Mouse (Mus musculus) heart, postnatal 36 days (tissue): ENCODE data around the gene Csmd2. TPM values are rescaled to one million over a fixed set of nuclear protein-coding genes. Genes with fewer than 3 reads are reported as not detected.

Experiments
- DNase-seq, 2 experiments: peaks; one replicate each; pipeline ENCODE4 v3.0.0; 2021 to 2022
- intact Hi-C: fragments of 180-260 bp; cut with DNase I; formaldehyde crosslinking; loops from one replicate; pipeline ENCODE4 v1.15.1; 2025
- total RNA-seq, 2 experiments: library from RNA; stranded (reverse); gene quantifications; 2 replicates each; pipeline ENCODE4 v1.2.3; 2021

Gene Csmd2
- total RNA-seq, 2 experiments from 2014 or later: 0.08 TPM; not detected in 1

DNA sequence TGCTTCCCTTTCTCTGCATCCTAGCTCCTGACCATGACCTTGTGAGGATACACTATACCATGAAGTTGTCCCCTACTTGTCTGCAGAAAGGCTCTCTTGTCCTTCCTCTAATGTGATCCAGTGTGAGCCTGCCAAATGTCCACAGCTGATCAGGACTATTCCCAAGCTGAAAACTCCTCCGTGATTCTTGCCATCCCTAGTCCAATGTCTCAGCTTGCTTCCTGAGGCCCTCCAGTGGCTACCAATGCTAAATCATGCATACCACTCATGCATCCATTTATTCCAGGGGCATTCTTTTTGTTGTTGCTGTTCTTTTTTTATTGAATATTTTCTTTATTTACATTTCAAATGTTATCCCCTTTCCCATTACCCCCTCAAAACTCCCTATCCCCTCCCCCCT, 251.5 kb downstream of the Csmd2 start:
- no peak for DNase-seq
- intact Hi-C loops: no loop called here

- intact Hi-C loops: no loop called here
- DNase-seq: no peak
These were observed 253.6 kb downstream of the Csmd2 start for GRCm38 (mm10) chr4:128241075-128241853.

DNA sequence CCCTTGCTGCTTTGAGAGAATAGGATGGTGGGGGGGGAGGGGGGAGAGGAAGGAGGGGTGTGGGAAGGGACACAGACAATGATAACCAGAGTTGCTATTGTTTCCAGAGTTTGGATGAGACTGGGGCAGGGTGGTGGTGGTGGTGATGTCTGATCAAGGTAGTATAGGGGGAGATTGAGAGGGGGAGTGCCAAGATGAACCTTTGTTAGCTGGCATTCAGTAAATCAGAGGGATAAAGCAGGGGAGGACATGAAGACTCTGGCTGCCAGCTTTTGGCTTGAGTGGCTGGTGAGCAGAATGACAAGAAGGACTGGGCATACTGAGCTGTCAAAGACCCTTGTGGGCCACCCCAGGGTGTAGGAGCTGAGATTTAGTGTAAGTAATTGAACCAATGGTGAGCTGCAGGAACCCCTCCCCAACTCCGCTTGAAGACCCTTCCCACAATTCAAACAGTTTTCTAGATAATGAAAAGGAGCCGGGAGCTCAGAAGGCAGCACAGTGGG, 254.2 kb downstream of the Csmd2 start:
- no peak for DNase-seq
- intact Hi-C loops: no loop called here

DNA sequence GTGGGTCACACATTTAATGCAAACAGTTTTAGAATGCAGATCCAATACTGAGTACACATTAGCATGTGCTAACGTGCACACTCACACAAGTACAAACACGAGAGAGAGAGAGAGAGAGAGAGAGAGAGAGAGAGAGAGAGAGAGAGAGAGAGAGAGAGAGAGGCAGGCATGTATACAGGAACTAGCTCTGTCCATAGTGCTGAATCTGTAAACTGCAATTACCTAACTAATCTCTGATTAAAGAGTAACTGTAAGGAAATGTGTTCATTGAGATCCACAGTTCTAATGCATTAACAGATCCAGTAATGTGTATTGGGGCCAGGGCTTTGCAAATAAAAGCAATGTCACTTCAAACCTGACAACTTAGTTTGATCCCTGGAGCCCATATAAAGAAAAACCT, 257.5 kb downstream of the Csmd2 start:
- intact Hi-C loops: no loop called here
- DNase-seq: no peak

- peak; percentile 8 to 28 for DNase-seq
- intact Hi-C loops: no loop called here
These were observed 261.0 kb downstream of the Csmd2 start for GRCm38 (mm10) chr4:128248676-128249075.

DNA sequence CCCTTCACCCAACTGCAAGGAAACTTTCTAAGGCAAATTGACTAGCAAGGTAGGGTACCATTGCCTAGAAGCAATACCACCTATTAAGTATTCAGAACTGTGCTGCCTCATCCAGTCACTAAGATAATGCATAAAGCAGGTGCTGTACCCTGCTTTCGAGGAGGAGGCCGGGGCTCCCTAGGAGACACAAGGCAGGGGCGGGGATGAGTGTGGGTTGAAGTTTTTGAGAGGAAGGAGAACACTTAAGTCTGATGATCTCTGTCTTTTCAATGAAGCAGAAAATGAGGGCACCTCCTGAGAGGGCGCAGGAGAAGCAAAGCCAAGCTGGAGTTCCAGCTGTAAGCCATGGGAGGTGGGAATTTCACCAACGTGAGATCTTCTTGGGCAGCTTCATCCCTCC, 271.6 kb downstream of the Csmd2 start:
- intact Hi-C loops: no loop called here
- no peak for DNase-seq

- intact Hi-C loops: no loop called here
- no peak for DNase-seq
These were observed 273.4 kb downstream of the Csmd2 start, which contains the start of gene Hmgb4 for GRCm38 (mm10) chr4:128260907-128261560. Hmgb4 (minus strand) TSS chr4:128260957.

DNA sequence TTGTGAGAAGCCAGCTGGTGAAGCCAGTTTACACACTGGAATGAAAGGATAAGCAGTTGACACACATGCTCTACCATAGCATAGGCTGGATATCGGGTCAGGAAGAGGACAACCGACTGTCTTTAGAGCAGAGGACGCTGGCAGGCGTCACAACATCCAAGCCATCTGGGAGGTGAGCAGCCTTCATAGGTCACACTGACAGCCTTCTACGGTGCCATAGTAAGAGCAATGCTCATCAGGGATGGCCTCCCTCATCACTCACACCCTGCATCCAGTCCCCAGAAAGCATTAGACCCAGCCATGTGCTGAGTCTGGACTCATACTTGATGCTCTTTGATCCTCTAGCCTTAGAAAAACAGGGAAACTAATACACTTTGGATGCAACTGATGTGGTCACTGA, 276.8 kb downstream of the Csmd2 start:
- no peak for DNase-seq

GRCm38 (mm10) chr4:128265341-128265740, 277.7 kb downstream of the Csmd2 start:
- no peak for DNase-seq
- intact Hi-C loops: no loop called here

More for the DNA sequence above, 276.8 kb downstream of the Csmd2 start:
- intact Hi-C loops: no loop called here

DNA sequence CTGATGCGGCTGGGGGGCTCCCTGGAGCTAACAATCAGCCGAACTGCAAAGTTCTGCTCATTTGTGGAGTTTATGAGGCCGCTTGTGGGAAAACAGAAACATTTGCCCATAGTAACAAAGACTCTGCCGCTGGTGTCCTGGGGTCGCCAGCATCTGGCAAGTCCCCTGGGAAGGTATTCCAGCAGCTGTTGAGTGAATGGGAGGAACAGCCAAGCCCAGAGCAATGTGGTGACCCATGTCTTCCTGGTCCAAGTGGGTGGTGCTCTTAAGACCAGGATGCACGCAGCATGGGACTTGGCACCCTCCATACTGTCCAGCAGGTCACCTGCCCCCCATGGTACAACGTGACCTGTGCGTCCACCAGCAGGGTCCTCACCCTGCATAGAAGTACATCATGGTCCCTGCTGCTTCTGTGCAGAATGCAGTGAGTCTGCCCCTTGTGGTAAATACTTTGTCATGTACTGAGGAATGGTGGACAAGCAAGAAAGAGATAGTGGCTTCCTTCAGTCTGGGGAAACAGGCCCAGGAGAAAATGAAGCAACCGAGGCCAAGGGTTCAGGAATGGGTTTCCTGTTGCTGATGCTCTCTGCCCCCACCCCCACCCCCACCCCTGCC, 281.7 kb downstream of the Csmd2 start:
- intact Hi-C loops: no loop called here
- DNase-seq: peak in 1 of 2 experiments; percentile 17

DNA sequence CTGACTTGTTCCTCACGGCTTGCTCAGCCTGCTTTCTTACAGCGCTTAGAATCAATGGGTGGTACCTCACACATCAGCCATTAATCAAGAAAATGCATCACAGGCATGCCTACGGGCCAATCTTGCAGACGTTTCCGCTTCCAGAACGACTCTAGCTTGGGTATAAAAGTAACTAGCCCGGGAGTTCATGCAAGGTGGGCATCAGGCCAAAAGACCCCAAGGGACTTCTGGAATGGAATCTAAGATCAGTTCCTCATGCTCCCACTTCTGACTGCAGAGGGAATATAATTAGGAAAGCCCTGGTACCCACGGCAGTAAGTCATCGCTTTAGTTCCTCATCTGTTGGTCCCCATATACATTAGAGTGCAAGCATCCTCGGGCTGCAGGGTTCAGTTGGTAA, 282.5 kb downstream of the Csmd2 start:
- no peak for DNase-seq
- intact Hi-C loops: no loop called here

DNA sequence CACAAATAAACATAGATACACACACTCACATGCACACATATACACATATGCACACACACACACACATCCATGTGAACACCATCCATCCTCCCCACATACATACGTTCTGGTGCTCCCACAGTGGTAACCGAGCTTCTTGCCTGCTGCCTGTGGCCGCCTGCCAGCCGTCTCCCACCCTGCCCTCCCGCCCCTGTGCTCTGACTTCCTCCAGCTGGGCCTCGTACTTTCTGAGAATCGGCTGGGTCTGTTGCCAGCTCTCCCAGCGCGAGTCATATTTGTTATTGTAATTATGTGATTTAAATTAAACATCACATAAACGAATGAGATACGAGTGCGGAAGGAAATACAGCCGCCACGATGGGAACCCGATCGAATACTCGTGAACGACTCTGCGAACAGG, 283.3 kb downstream of the Csmd2 start:
- peak in 1 of 2 experiments; percentile 3 for DNase-seq
- intact Hi-C loops: no loop called here

DNA sequence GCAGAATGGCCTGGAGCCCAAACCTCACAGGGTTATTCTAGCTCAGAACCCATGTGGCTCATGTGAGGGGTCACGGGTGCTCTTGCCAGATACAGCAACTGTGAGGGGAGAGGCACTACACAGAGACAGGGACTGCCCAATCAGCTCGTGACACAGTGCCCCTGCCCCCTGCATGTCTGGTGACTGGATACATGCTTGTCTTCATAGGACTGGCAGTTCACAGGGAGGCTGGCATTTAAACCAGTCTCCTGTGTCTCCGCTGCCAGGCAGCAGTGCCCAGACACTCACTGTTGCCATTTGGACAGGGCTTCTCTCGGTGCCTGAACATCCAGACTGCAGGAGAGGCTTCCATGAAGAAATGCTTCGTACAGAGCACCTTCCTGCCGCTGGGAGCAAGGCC, 284.8 kb downstream of the Csmd2 start:
- intact Hi-C loops: no loop called here
- peak in 1 of 2 experiments; percentile 2 for DNase-seq

GRCm38 (mm10) chr4:128273146-128273545, 285.5 kb downstream of the Csmd2 start:
- intact Hi-C loops: no loop called here
- no peak for DNase-seq

- intact Hi-C loops: no loop called here
- DNase-seq: no peak
These were observed 287.5 kb downstream of the Csmd2 start for GRCm38 (mm10) chr4:128275116-128275515.

- intact Hi-C loops: no loop called here
- no peak for DNase-seq
These were observed 287.9 kb downstream of the Csmd2 start for GRCm38 (mm10) chr4:128275586-128275985.

DNA sequence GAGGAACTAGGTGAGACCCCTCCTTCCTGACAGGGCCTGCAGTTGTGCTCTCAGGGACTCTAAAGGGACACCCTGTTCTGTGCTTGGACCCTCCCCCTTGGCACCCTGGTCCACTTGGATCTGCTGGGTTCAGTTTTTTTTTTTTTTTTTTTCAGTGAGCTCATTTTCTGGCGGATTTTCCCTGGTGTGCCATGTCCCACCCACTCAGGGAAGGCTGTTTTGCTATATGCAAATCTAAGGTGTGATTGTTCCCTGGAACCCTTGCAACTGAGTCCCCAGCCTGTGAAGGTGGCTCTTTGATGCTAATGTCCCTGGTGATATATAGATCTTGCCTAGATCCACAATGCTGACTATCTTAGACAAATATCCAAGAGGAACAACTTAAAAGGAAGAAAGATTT, 297.4 kb downstream of the Csmd2 start:
- intact Hi-C loops: no loop called here
- DNase-seq: no peak

- intact Hi-C loops: no loop called here
- no peak for DNase-seq
These were observed 300.4 kb downstream of the Csmd2 start for GRCm38 (mm10) chr4:128288095-128288494.

DNA sequence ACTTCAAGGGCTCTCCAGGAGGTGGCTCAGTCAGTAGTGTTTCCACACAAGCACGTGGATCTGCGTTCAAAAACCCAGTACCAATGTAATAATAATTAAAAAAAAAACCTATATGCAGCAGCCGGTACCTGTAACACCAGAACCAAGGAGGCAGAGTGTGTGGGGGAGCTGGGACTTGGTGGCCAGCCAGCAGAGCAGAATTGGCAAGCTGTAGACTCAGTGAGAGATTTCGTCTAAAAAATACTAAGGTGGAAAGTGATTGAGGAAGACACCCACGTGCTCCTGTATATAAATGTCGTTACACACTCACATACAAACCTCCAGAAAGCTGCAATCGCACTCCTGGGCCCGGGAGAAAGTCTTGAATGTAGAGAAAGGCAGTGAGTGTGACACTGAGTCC, 316.4 kb downstream of the Csmd2 start:
- intact Hi-C loops: no loop called here
- DNase-seq: no peak

DNA sequence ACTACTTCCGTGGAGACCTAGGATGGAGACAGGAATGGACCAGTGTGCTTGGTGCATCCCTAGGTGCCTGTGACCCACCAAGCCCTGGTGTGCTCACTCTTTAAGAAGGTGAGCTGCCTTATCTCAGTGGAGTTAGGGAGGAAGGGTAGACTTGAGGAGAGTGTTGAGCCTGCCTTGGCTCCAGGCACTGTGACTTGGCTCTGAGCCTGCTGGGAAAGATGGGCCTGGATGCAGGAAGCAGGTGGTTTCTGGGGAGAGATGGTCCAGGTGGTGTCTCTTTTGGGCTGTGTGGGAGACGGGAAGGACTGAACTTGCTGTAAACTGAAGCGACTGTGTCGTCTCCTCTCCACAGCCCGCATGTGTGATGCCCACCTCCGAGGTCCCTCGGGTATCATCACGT, 318.4 kb downstream of the Csmd2 start:
- intact Hi-C loops: no loop called here
- DNase-seq: no peak

- no peak for DNase-seq
- intact Hi-C loops: no loop called here
These were observed 327.7 kb downstream of the Csmd2 start for GRCm38 (mm10) chr4:128315328-128315727.

DNA sequence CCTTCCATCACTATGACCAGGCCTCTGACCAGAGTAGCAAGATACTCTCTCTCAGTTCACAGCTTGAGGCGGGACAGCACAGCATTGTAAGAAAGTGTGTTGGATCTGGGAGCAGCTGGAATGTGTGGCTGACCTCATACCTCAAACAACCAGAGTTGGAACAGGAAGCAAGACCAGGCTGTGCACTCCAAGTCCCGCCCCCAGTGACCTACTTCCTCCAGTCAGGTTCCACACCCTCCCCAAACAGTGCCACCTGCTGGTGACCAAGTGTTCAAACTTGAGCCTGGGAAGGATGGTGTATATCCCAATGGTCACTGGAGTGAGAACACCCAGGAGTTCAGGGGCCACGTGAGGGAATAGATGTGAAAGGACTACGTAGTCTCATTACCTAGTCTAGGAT, 330.3 kb downstream of the Csmd2 start:
- intact Hi-C loops: no loop called here
- DNase-seq: no peak
